Mouse (Mus musculus): ENCODE measurements at regions not wholly inside any gene's neighbourhood (a gene's known extent, or its start where the extent isn't known, plus 50 kb on each side); places are given as distances from the start of the nearest gene placed in this dataset.
A peak's percentile ranks its signal among the peaks of the same experiment; 100 is the strongest.
"Not testable (repeated sequence)": the region's sequence is repeated elsewhere in the genome, so short reads cannot be mapped to it uniquely, and the experiment has no call there.

DNA sequence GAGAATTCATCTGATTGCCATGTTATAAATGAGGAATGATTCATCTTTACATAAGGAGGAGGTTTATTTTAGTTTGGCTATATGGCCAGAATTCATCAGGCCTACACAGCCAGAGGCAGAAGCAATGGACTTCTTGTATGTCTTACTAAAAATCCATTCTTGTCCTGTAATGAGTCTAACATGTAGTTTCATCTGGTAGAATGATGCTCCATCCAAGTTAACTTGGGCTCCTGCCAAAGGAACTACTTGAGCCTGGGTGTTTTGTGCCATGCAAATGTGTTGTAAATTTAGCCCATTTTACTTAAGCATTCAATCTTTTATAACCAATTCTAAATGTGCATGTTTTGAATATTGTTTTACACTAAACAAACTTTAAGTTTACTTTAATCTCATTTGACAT, 462.9 kb upstream of the Pom121l12 start:
- DNase-seq (ENCODE audit: low read depth, low spot score) = peak; percentile 19

DNA sequence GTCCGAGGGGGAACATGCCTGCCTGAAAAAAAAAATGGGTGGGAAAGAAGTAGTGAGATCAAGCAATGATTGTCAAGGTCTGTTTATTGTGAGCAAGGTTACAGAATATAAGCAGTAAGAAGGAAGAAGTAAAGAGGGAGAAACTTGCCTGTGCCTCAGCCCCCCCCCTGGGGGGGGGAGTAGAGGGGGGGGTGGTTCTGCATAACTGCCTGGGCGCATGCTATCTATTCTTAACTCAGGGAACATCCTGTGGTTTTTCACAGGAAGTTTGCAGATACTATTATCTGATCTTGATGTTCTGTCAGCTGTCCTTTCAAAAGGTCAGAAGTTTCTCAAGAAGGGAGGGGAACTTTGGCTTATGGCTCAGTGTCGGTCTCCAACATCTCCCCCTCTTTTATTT, 456.7 kb upstream of the Pom121l12 start:
- not testable (repeated sequence) for DNase-seq (ENCODE audit: low read depth, low spot score)

DNA sequence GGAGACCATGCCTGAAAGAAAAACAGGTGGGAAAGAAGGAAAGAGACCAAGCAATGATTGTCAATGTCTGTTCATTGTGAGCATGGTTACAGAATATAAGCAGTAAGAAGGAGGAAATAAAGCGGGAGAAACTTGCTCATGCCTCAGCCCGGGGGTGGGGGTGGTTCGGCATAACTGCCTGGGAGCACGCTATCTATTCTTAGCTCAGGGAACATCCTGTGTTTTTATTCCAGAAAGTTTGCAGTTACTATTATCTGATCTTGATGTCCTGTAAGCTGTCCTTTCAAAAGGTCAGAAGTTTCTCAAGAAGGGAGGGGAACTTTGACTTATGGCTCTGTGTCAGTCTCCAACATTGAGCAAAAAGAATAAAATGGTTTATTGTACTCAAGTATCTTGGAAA, 451.4 kb upstream of the Pom121l12 start:
- no peak for DNase-seq (ENCODE audit: low read depth, low spot score)

DNA sequence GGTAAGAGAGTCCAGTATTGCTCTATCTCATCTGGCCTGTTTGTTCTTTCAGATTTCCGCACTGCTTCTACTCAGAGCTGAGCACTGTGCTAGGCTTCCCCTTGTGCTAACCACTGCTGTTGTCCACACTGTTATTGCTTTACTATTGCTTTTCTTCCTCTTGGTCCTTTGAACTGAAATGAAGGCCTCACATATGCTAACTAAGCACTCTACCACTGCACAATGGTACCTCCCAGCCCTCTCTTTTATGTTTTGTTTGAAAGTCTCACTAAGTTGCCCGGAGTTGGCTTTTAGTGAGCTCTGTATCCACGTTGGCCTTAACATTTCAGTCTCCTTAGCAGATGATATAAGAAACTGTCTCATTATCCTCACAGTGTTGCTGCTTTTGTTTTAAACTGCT, 439.7 kb upstream of the Pom121l12 start:
- no peak for DNase-seq (ENCODE audit: low read depth, low spot score)

DNA sequence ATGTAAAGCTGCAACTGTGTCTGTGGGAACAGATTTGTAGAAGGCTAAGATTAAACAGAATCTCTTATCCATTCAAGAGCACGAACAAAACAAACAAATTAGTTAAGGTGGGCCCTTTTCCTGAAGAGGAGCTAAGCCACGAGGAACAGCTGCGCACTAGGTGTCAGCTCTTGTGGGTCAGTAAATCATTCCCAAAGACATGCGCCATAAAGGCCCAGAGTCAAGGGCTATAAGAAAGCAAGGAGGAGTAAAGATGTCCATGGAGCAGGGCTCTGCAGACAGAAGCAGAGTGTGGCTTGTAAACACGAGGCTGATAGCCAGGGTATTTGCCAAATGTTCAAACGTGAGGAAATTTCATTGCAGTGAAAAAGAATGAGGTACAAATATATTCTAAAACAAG, 429.6 kb upstream of the Pom121l12 start:
- no peak for DNase-seq (ENCODE audit: low read depth, low spot score)

DNA sequence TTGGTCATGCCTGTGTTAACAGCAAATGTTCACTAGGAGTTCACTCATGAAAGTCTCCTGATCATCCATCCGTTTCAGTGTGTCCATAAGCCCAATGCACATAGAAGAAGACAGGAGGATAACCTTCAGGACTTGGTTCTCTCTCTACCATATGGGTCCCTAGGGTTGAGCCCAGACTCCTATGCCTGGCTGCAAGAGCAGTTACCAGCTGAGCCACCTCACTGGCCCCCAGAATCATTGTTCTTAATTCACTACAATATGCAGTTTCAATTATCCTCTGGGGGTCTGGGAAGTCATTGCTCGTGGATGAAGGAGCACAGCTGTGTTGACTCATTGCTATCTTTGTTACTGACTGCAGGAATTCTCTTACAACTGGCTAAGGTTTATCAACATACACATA, 424.5 kb upstream of the Pom121l12 start:
- DNase-seq (ENCODE audit: low read depth, low spot score) = no peak

DNA sequence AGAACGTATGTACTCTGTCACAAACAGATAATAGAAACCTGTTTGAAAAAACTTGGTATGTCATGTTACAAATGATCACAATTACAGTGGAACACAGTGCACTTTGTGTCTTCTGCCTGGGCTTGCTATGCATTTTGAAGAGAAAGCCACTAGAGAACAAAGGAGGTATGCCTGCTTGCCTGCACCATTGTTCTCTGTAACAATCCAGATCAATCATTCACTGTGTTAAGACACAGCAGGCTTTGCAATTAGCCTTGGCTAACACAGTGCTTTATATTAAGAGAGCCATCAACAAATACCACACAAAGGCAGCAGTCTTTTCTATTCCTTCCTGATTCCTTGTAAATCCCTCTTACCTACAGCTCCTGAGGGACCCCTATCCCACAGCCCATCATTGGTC, 417.1 kb upstream of the Pom121l12 start:
- peak; percentile 41 for DNase-seq (ENCODE audit: low read depth, low spot score)

DNA sequence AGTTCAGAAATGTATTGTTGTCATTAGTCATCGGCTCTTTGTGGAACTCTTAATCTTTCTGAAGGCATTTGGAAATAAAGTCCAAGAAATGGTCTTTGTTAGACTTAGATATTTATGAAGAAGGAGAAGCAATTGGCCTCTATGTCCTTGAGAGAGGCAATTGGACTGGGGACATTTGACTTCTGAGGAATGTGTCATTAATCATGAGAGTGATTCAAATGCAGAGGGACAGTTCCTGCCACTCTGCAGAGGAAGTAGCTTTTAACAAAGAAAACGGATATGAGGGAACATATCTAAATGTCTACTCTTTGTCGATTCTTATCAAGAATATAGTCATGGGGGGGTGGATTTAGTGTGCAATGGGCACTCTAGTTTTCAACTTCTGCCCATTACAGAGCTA, 416.6 kb upstream of the Pom121l12 start:
- DNase-seq (ENCODE audit: low read depth, low spot score) = no peak

DNA sequence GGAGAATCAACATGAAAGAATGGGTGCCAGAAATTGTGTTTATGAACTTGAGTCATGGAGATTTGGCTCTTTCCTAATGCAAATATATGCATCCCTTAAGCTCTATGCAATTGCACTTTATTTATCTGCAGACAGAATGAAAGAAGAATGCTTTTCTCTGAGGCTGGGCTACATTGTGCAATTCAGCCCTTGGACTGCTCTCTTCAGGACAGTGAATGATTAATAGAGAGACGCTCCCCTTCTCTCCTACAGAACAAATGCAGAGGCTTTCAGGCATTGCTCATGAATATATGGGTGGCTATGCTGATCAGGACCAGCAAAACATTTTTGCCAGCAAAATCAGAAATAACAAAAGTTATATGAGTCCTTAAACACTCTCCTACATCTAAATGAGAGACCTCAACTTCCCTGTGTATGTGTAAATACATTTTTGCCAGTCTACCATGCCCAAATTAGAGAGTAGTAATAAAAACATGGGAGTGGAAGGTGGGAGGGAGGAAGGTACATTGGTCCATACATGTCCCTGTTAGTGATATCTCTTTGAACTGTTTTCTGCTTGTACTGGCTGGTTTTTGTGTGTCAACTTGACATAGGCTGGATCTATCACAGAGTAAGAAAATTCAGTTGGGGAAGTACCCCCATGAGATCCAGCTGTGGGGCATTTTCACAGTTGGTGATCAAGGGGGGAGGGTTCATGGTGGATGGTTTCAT, 415.7 kb upstream of the Pom121l12 start:
- no peak for DNase-seq (ENCODE audit: low read depth, low spot score)

DNA sequence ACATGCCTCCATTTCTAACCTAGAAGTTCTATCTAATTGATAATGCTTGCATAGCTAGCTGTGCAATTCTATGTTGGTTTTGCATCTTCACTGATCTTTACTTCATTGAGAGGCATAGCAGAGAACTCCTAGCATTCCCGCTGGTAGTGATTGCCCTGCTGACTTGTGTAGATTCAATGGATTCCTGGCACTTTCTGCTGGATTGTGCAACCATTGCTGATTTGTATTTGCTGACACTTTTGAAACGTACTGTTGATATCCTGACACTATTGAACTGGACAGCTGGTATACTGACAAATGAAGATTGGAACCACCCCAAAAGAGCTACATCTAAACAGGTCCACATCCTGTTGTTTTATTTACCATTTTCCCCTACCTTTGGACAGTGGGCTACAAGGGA, 404.0 kb upstream of the Pom121l12 start:
- no peak for DNase-seq (ENCODE audit: low read depth, low spot score)
